9 mouse cellular contexts compared by ENCODE assay signal in the genomic region with DNA sequence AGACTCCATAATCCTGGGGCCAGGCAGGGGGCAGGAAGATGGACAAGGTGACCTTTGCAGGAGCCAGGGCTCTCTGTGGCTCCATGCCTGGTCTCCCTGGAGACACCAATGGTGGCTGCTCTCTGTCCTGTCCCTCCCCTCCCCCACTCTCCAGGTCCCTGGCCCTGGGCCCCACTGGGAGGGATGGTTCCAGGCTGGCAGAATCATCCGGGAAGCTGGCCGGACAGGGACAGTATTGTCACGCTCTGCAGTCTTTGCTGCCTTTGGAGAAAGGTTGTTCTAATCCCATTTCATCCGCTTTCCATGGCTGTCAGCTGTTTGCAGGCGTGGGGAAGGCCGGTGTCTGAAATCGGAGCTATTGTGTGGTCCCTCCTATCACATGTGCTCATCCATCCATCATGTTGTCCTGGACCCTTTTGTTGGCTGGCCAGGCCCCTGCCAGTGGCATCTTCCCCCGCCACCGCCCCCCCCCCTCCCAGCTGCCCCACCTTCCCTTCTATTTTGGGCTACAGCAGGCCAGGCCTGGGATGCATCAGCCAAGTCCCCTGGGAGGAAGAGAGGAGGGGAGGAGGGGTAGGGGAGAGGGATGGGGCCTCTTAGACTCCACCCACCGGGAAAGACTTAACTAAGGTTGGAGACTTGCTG. TPM values are rescaled to one million over a fixed set of nuclear protein-coding genes. Genes with fewer than 3 reads are reported as not detected.
DNase-seq lines count a peak whose midpoint lies in the region; ATAC-seq and TF ChIP-seq lines count a peak whose summit lies in the region.
"Had no signal": no experiment of that assay in that cellular context is flagged by ENCODE, and none has a peak within 500 bp of the region (broad histone marks: within the 10 kb centered on the region; RNA-seq: fewer than 3 reads in every experiment).

No protein-coding gene starts in this region.

- H3K27ac ChIP-seq in cerebellum, adult 2 months (ENCODE audit: insufficient read depth, low read length): no peak overlapping the region
- peak overlapping the region; percentile 40; the same call in 1 of the 2 replicates for H3K27ac ChIP-seq in gastrocnemius, adult 2 months
- peak overlapping the region; percentile 70 for H3K27ac ChIP-seq in neural tube, embryonic 15.5 days (replicated peaks)
- H3K27ac ChIP-seq: macrophage had no signal

- peaks cover 19% of the 10 kb centered on the region for H3K4me1 ChIP-seq in cerebellum, adult 2 months (ENCODE audit: control insufficient read depth, insufficient read depth, low read length)
- peaks cover 55% of the 10 kb centered on the region for H3K4me1 ChIP-seq in neural tube, embryonic 15.5 days

- H3K4me2 ChIP-seq in neural tube, embryonic 15.5 days: no peak overlapping the region

- no peaks in the 10 kb centered on the region for H3K9me3 ChIP-seq in neural tube, embryonic 15.5 days (replicated peaks)

- DNase-seq in cerebellum, adult 11 months: peak; percentile 13
- peak; percentile 33 to 62 for DNase-seq in cerebellum, adult 2 months
- peak; percentile 58 for DNase-seq in gastrocnemius, adult 2 months
- DNase-seq in kidney, postnatal 14 days: peak; percentile 36
- no peak for DNase-seq in thymus, postnatal 4 days
- no peak for DNase-seq in left cerebral cortex, postnatal 36 days (ENCODE audit: low spot score in 2 of 2)

- no peak overlapping the region for H3K9ac ChIP-seq in neural tube, embryonic 15.5 days (replicated peaks)

- WGBS in cerebellum, adult 2 months: 23% methylated on average over 10 of the region's 10 CpGs
- 9% methylated on average over 10 of the region's 10 CpGs for WGBS in neural tube, embryonic 15.5 days

- intact Hi-C loops in gastrocnemius, adult 2 months (cut with DNase I): no loop called here
- intact Hi-C loops in left cerebral cortex, postnatal 36 days (cut with DNase I): no loop called here

- no peak for ATAC-seq in cerebellum, adult (ENCODE audit: insufficient number of reproducible peaks, low FRiP score, low TSS enrichment)
- peak; percentile 79 for ATAC-seq in neural tube, embryonic 15.5 days (ENCODE audit: low FRiP score)

- H3K4me3 ChIP-seq in cerebellum, adult 2 months (replicated peaks; ENCODE audit: insufficient read depth, low read depth, low read length): no peak overlapping the region
- no peak overlapping the region for H3K4me3 ChIP-seq in gastrocnemius, adult 2 months
- no peak overlapping the region for H3K4me3 ChIP-seq in neural tube, embryonic 15.5 days (replicated peaks)

- no peaks in the 10 kb centered on the region for H3K36me3 ChIP-seq in neural tube, embryonic 15.5 days

- no peaks in the 10 kb centered on the region for H3K27me3 ChIP-seq in cerebellum, adult 2 months (ENCODE audit: control insufficient read depth, insufficient read depth, low read length)
- no peaks in the 10 kb centered on the region for H3K27me3 ChIP-seq in neural tube, embryonic 15.5 days (replicated peaks)

- no peak for TF ChIP-seq POLR2A in cerebellum, adult 2 months (IDR thresholded peaks at IDR 0.05; ENCODE audit: borderline replicate concordance, insufficient read depth, low read length)

- no peak for TF ChIP-seq CTCF in cerebellum, adult 2 months (IDR thresholded peaks at IDR 0.05; ENCODE audit: borderline replicate concordance, insufficient read depth, low read depth, low read length)
- TF ChIP-seq CTCF in gastrocnemius, adult 2 months (IDR thresholded peaks at IDR 0.05): no peak

RNA-seq across cellular contexts. Expression of gene Sdk2, which starts 26.3 kb away (rescaled TPM):
- polyA plus RNA-seq in cerebellum, adult 2 months (2012; rRNA removed): 3.1 and 3.2 TPM in 2 replicates
- total RNA-seq in gastrocnemius, adult 2 months (2021): under 1 TPM; 0.23 to 0.84 TPM
- polyA plus RNA-seq in neural tube, embryonic 15.5 days (2015; fragmentation: Nextera tagmentation; extraction: Ambion mirVana): 3.7 and 4.6 TPM in 2 replicates
- total RNA-seq in left cerebral cortex, postnatal 36 days (2021): 10 to 100 TPM; 29.3 to 35.2 TPM

Comparison
In these comparisons a context has a peak if more than half of its experiments do, and no peak if none do; other contexts are left out.
1. DNase-seq: peak in cerebellum, adult 11 months (single experiment), cerebellum, adult 2 months (2 of 2), gastrocnemius, adult 2 months (single experiment) and kidney, postnatal 14 days (single experiment); none in thymus, postnatal 4 days (single experiment) and left cerebral cortex, postnatal 36 days (0 of 2).
2. RNA of gene Sdk2, which starts 26.3 kb away (total RNA-seq): 29.3 to 35.2 TPM in left cerebral cortex, postnatal 36 days; 0.23 to 0.84 TPM in gastrocnemius, adult 2 months; every median in the first group is over 10 times any median in the second.